Mouse (Mus musculus): Measurements from ENCODE around the gene Colgalt2.

GRCm38 (mm10) chr1:152534531-152534930, 134.9 kb downstream of the Colgalt2 start:
- no peak for TF ChIP-seq EP300 (IDR thresholded peaks at IDR 0.05; ENCODE audit: low read depth)
- no peak for TF ChIP-seq CTCF (IDR thresholded peaks at IDR 0.05; ENCODE audit: low read depth)
